In the genomic region with DNA sequence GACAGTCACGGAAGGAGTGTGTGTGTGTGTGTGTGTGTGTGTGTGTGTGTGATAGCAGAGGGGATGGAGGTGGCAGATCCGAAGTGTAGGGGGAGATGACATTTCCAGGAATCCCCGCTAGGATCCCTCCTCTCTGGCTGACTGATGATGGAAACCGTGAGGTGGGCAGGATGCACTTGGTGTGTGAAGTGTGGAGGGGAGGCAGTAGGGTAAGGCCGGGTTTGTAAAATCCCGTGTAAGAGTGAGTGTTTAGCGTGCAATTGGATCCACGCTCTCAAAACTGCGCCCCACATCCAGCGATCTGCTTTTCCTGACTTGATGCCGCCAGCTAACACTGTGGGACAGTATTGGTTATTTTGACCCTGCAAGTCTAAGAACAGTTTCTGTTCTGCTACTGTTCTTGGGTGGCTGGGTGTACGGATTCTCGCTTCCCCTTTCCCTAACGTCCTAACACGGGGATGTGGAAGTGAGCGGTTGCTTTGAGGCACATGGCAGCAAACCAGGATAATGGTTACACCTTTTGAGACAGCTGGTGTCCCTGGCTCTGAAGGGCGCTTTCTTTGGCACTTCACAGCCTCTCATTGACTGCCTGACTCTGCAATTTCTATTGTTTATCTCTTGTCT, we compare ENCODE assay signal across 7 mouse cellular contexts. TPM values are rescaled to one million over a fixed set of nuclear protein-coding genes. Genes with fewer than 3 reads are reported as not detected.
A peak's percentile ranks its signal among the peaks of the same experiment; 100 is the strongest.
DNase-seq lines count a peak whose midpoint lies in the region; ATAC-seq lines count a peak whose summit lies in the region.

No protein-coding gene starts in this region.

- WGBS in embryonic facial prominence, embryonic 10.5 days = 4% methylated on average over 17 of the region's 17 CpGs
- WGBS in hindbrain, embryonic 10.5 days = 4% methylated on average over 17 of the region's 17 CpGs
- WGBS in liver, embryonic 16.5 days (ENCODE audit: insufficient replicate concordance) = 4% methylated on average over 17 of the region's 17 CpGs
- under 1% methylated on average over 17 of the region's 17 CpGs for WGBS in neural tube, embryonic 15.5 days

- peak overlapping the region; percentile 80 for H3K4me3 ChIP-seq in embryonic facial prominence, embryonic 10.5 days
- peak overlapping the region; percentile 77 for H3K4me3 ChIP-seq in hindbrain, embryonic 10.5 days
- H3K4me3 ChIP-seq in liver, embryonic 16.5 days (ENCODE audit: low read depth, low read length) = peak overlapping the region; percentile 67
- peak overlapping the region; percentile 77 for H3K4me3 ChIP-seq in neural tube, embryonic 15.5 days (replicated peaks)

- H3K36me3 ChIP-seq in embryonic facial prominence, embryonic 10.5 days (replicated peaks) = no peaks in the 10 kb centered on the region
- no peaks in the 10 kb centered on the region for H3K36me3 ChIP-seq in hindbrain, embryonic 10.5 days
- H3K36me3 ChIP-seq in liver, embryonic 16.5 days (ENCODE audit: control insufficient read depth, insufficient read depth) = no peaks in the 10 kb centered on the region
- H3K36me3 ChIP-seq in neural tube, embryonic 15.5 days = no peaks in the 10 kb centered on the region

- peaks cover 40% of the 10 kb centered on the region for H3K27me3 ChIP-seq in embryonic facial prominence, embryonic 10.5 days (replicated peaks; ENCODE audit: low read depth, poor library complexity, severe bottlenecking)
- peaks cover 41% of the 10 kb centered on the region for H3K27me3 ChIP-seq in hindbrain, embryonic 10.5 days (ENCODE audit: insufficient read depth, poor library complexity, severe bottlenecking)
- peaks cover 32% of the 10 kb centered on the region for H3K27me3 ChIP-seq in liver, embryonic 16.5 days (ENCODE audit: control insufficient read depth, insufficient read depth, low read depth, low read length)
- no peaks in the 10 kb centered on the region for H3K27me3 ChIP-seq in neural tube, embryonic 15.5 days (replicated peaks)

- DNase-seq in A20 (ENCODE audit: low read depth, low spot score) = peak; percentile 71
- peak; percentile 41 to 44 for DNase-seq in B cell, adult 2 months
- no peak for DNase-seq in embryonic facial prominence, embryonic 10.5 days (ENCODE audit: low spot score)
- no peak for DNase-seq in hindbrain, embryonic 10.5 days (ENCODE audit: low spot score)
- no peak for DNase-seq in thymus, postnatal 0 days (ENCODE audit: low spot score)

- H3K9me3 ChIP-seq in embryonic facial prominence, embryonic 10.5 days = no peaks in the 10 kb centered on the region
- H3K9me3 ChIP-seq in hindbrain, embryonic 10.5 days = no peaks in the 10 kb centered on the region
- H3K9me3 ChIP-seq in liver, embryonic 16.5 days (replicated peaks; ENCODE audit: control insufficient read depth, low read length) = no peaks in the 10 kb centered on the region
- no peaks in the 10 kb centered on the region for H3K9me3 ChIP-seq in neural tube, embryonic 15.5 days (replicated peaks)

- H3K9ac ChIP-seq in liver, embryonic 16.5 days (ENCODE audit: low read depth, low read length) = no peak overlapping the region
- peak overlapping the region; percentile 89 for H3K9ac ChIP-seq in neural tube, embryonic 15.5 days (replicated peaks)

- 0 out of 2 replicates have a peak overlapping the region, but pooled peaks have one; percentile 91 for H3K27ac ChIP-seq in embryonic facial prominence, embryonic 10.5 days (replicated peaks)
- H3K27ac ChIP-seq in hindbrain, embryonic 10.5 days = peak overlapping the region; percentile 94
- no peak overlapping the region for H3K27ac ChIP-seq in liver, embryonic 16.5 days (ENCODE audit: low read length)
- peak overlapping the region; percentile 99 for H3K27ac ChIP-seq in neural tube, embryonic 15.5 days (replicated peaks)

- peaks cover 20% of the 10 kb centered on the region for H3K4me1 ChIP-seq in embryonic facial prominence, embryonic 10.5 days
- peaks cover 28% of the 10 kb centered on the region for H3K4me1 ChIP-seq in hindbrain, embryonic 10.5 days (replicated peaks)
- H3K4me1 ChIP-seq in liver, embryonic 16.5 days (ENCODE audit: control insufficient read depth, low read depth, low read length) = no peaks in the 10 kb centered on the region; the same call in 1 of the 2 replicates
- H3K4me1 ChIP-seq in neural tube, embryonic 15.5 days = peaks cover 33% of the 10 kb centered on the region

- H3K4me2 ChIP-seq in liver, embryonic 16.5 days (ENCODE audit: low read depth, low read length) = peak overlapping the region; percentile 88
- peak overlapping the region; percentile 76 for H3K4me2 ChIP-seq in neural tube, embryonic 15.5 days

- ATAC-seq in liver, embryonic 16.5 days (ENCODE audit: low read depth) = no peak
- ATAC-seq in neural tube, embryonic 15.5 days (ENCODE audit: low FRiP score) = peak; percentile 0; the same call in 1 of the 2 replicates

RNA-seq across cellular contexts. Expression of a gene that starts 0.7 kb away (rescaled TPM):
- polyA plus RNA-seq in embryonic facial prominence, embryonic 10.5 days (2016; fragmentation: Nextera tagmentation; extraction: Ambion mirVana) = 0.31 TPM in 2 replicates
- 0.54 and 1.9 TPM in 2 replicates for polyA plus RNA-seq in hindbrain, embryonic 10.5 days (2016; fragmentation: Nextera tagmentation; extraction: Ambion mirVana)
- 0.04 and 0.06 TPM in 2 replicates for polyA plus RNA-seq in liver, embryonic 16.5 days (2015; fragmentation: Nextera tagmentation; extraction: Ambion mirVana)
- polyA plus RNA-seq in neural tube, embryonic 15.5 days (2015; fragmentation: Nextera tagmentation; extraction: Ambion mirVana) = 10.6 and 11.8 TPM in 2 replicates
- 0.52 and 0.53 TPM in 2 replicates for polyA plus RNA-seq in thymus, postnatal 0 days (2015; fragmentation: Nextera tagmentation; extraction: Ambion mirVana)

Comparison
In these comparisons a context has a peak if more than half of its experiments do, and no peak if none do; other contexts are left out.
1. DNase-seq: peak in A20 (single experiment) and B cell, adult 2 months (2 of 2); none in embryonic facial prominence, embryonic 10.5 days (single experiment), hindbrain, embryonic 10.5 days (single experiment) and thymus, postnatal 0 days (single experiment).
2. Peak in every context shown above with its lines, with median percentiles within 50 percentile points of each other: H3K4me3 ChIP-seq.